Mouse (Mus musculus) kidney, adult 2 months (tissue): ENCODE results near the gene Tspan4. TPM values are rescaled to one million over a fixed set of nuclear protein-coding genes. Genes with fewer than 3 reads are reported as not detected.
A peak's percentile ranks its signal among the peaks of the same experiment; 100 is the strongest.

Source experiments
- DNase-seq: peaks from one replicate; pipeline ENCODE4 v3.0.0; 2021
- H3K27ac ChIP-seq: fragments of 200-500 bp; 2 replicates; pipeline ENCODE4 v1.5.1; 2012; ENCODE audit warnings: low read depth, low read length, control low read depth, inconsistent platforms; ENCODE audit not compliant: insufficient read depth
- H3K27me3 ChIP-seq: fragments of 200-500 bp; replicated peaks from 2 replicates; pipeline ENCODE4 v1.6.1; 2012; ENCODE audit warnings: mild to moderate bottlenecking, moderate library complexity, low read length, inconsistent platforms; ENCODE audit not compliant: control insufficient read depth, insufficient read depth
- H3K36me3 ChIP-seq: fragments of 200-500 bp; 2 replicates; pipeline ENCODE4 v1.6.1; 2012; ENCODE audit warnings: mild to moderate bottlenecking, moderate library complexity, low read length, inconsistent platforms; ENCODE audit not compliant: control insufficient read depth, insufficient read depth
- H3K4me1 ChIP-seq: fragments of 200-500 bp; 2 replicates; pipeline ENCODE4 v1.6.1; 2011; ENCODE audit warnings: low read length; ENCODE audit not compliant: control insufficient read depth, insufficient read depth
- H3K4me3 ChIP-seq: fragments of 200-500 bp; 2 replicates; pipeline ENCODE4 v1.5.1; 2011; ENCODE audit warnings: mild to moderate bottlenecking, low read depth, low read length, control low read depth; ENCODE audit not compliant: insufficient read depth
- CTCF ChIP-seq: fragments of 200-500 bp; conservative IDR thresholded peaks from 2 replicates; pipeline ENCODE4 v1.5.1; 2011; ENCODE audit warnings: low read depth, mild to moderate bottlenecking, control low read depth, low read length, moderate library complexity, mixed read lengths; ENCODE audit not compliant: insufficient read depth, insufficient read length
- POLR2A ChIP-seq: fragments of 200-500 bp; IDR thresholded peaks from one replicate; pipeline ENCODE4 v1.6.1; 2011; ENCODE audit warnings: low read depth, low read length, control low read depth
- WGBS: fragments of 180-500 bp; shearing (Covaris S2); methylation state at CpG from one replicate; pipeline ENCODE4 v1.1.7; 2018; 5-methylcytosine and 5-hydroxymethylcytosine counted together
- polyA plus RNA-seq: library from polyadenylated mRNA; depleted of rRNA; stranded (reverse); fragments of >200 nt; gene quantifications from 2 replicates; pipeline ENCODE4 v1.2.3, GENCODE M21; 2012

The Tspan4 gene
- polyA plus RNA-seq, 1 experiment = 143 TPM

DNA sequence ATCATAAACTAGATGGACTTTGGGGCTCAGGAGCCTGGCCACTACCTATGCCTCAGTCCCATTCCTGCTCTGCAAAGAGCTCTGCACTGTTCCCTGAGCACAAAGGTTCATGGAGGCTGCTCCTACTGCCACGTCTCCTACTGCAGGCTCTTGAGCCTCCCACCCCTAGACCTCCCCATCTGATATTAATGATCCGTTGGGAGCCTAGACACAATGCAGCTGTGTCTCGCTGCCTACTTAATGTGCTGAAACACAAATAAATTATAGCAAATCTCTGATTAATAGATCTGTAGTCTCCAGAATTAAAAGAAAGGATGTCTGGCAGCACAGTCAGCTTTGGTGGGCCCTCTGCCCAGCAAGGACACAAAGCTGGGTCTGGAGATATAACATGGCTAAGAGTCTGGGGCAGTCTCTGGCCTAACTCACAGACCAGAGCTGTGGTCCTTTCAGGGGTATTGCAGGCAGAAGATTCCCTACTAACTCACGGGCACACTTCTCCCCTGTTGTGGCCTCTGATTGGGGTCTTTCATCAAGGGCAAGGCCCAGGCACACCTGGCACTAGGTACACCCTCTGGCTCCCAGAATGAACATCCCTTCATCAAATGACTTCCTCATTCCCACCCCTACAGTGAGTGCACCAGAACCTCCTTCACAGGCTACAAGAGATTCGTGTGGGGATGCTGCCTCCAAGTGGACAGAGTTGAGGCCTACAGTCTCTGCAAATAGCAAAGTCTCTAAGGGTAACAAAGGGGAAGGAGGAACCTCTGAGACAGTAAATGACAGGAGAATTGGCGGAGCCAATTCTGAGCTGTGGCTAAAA is 49.9 kb downstream of the Tspan4 start:
- no peaks in the 10 kb centered on the region for H3K36me3 ChIP-seq
- H3K4me1 ChIP-seq = no peaks in the 10 kb centered on the region
- 59% methylated on average over 6 of the region's 6 CpGs for WGBS
- DNase-seq = peak; percentile 81
- no peaks in the 10 kb centered on the region for H3K27me3 ChIP-seq
- H3K4me3 ChIP-seq = no peak overlapping the region
- peak; percentile 96 for TF ChIP-seq CTCF
- no peak for TF ChIP-seq POLR2A
- H3K27ac ChIP-seq = no peak overlapping the region

DNA sequence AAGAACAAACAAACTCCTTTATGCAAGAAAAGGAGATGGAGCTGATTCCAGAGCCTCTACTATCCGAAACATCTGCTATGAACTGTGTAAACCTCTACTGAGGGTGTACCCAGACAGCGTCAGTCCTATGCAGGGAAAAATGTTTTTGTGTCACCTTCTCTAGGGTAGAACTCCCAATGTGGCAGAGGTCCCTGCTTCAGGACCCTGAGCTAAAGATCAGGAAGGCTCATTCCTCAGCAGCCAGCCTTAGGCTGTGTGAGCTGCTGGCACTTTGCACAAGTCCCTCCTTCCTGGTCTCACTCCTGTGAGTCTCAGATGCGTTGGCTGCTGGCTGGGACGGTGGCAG is 50.5 kb downstream of the Tspan4 start:
- H3K27ac ChIP-seq = no peak overlapping the region
- H3K4me1 ChIP-seq = no peaks in the 10 kb centered on the region
- no peak overlapping the region for H3K4me3 ChIP-seq
- no peaks in the 10 kb centered on the region for H3K27me3 ChIP-seq
- TF ChIP-seq CTCF (no peak), POLR2A (no peak)
- DNase-seq = no peak
- WGBS = 87% methylated on average over 4 of the region's 4 CpGs
- H3K36me3 ChIP-seq = no peaks in the 10 kb centered on the region

GRCm38 (mm10) chr7:141535570-141535969 is 60.5 kb downstream of the Tspan4 start:
- 43% methylated on average over 1 of the region's 1 CpGs for WGBS
- Histone ChIP-seq H3K4me1 (peaks cover 5% of the 10 kb centered on the region; the same call in 1 of the 2 replicates), H3K4me3 (no peak overlapping the region), H3K27me3 (no peaks in the 10 kb centered on the region), H3K36me3 (no peaks in the 10 kb centered on the region), H3K27ac (no peak overlapping the region)
- DNase-seq = no peak
- no peak for TF ChIP-seq CTCF
- no peak for TF ChIP-seq POLR2A

- H3K27ac ChIP-seq = peak overlapping the region; percentile 43
- whole genome bisulfite sequencing = 7% methylated on average over 18 of the region's 18 CpGs
- H3K36me3 ChIP-seq = no peaks in the 10 kb centered on the region
- no peak for TF ChIP-seq POLR2A
- no peak for TF ChIP-seq CTCF
- H3K27me3 ChIP-seq = no peaks in the 10 kb centered on the region
- H3K4me1 ChIP-seq = peaks cover 5% of the 10 kb centered on the region; the same call in 1 of the 2 replicates
- peak overlapping the region; percentile 62 for H3K4me3 ChIP-seq
- no peak for DNase-seq
Measured at GRCm38 (mm10) chr7:141538852-141539555, 64.0 kb downstream of the Tspan4 start.

DNA sequence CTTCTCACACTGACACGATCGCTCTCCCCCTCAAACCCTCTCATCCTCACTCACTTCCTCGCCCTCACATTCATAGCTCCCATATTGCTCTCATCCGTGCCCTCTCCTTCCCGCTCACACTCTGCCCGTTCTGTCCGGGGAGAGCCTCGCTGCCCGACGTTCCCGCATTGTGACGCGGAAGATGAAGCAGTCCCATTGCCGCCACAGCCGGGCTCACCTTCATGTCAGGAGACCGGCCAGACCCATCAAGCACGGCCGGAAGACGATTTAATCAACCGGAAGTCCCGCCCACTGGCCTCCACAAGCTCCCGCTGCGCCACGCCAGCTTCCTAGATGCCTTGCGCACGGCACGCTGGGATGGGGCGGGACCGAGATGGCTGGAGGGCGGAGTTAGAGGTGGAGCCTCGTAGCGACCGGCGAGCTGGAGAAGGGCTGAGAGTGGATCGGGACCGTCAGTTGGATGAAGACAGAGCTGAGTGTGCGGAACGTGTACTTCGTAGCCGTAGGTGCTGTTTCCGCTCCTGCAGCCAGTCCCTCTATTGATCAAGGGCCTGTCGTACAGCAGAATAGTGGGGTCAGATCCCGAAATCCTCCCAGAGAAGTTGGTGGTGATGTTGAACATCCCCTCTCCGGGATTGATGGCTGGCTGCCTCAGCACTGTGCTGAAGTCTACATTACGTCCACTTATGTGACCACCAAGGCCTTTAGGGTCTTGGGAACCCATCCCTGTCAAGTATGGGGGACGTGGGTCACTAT is 64.7 kb downstream of the Tspan4 start, which contains the start of gene Chid1:
Gene Chid1 (minus strand): TSS at position 302 of the 756 bp plus-strand sequence.
- Histone ChIP-seq H3K4me3 (peak within 1 kb of the TSS; percentile 62), H3K27me3 (no peaks in the 10 kb centered on the region), H3K36me3 (no peaks in the 10 kb centered on the region), H3K4me1 (peaks cover 5% of the 10 kb centered on the region; the same call in 1 of the 2 replicates), H3K27ac (peak within 1 kb of the TSS; percentile 46)
- 1% methylated on average over 46 of the region's 46 CpGs for WGBS
- TF ChIP-seq POLR2A (peak; percentile 92), CTCF (no peak)
- DNase-seq = peak; percentile 99

- 60% methylated on average over 13 of the region's 13 CpGs for WGBS
- Histone ChIP-seq H3K27me3 (no peaks in the 10 kb centered on the region), H3K27ac (peak overlapping the region; percentile 46), H3K4me1 (peaks cover 5% of the 10 kb centered on the region; the same call in 1 of the 2 replicates), H3K36me3 (no peaks in the 10 kb centered on the region), H3K4me3 (peak overlapping the region; percentile 57)
- TF ChIP-seq CTCF (no peak), POLR2A (no peak)
- peak; percentile 62 for DNase-seq
Measured at GRCm38 (mm10) chr7:141540312-141541081, 65.5 kb downstream of the Tspan4 start.
